11 mouse cellular contexts compared by ENCODE assay signal in the genomic region with DNA sequence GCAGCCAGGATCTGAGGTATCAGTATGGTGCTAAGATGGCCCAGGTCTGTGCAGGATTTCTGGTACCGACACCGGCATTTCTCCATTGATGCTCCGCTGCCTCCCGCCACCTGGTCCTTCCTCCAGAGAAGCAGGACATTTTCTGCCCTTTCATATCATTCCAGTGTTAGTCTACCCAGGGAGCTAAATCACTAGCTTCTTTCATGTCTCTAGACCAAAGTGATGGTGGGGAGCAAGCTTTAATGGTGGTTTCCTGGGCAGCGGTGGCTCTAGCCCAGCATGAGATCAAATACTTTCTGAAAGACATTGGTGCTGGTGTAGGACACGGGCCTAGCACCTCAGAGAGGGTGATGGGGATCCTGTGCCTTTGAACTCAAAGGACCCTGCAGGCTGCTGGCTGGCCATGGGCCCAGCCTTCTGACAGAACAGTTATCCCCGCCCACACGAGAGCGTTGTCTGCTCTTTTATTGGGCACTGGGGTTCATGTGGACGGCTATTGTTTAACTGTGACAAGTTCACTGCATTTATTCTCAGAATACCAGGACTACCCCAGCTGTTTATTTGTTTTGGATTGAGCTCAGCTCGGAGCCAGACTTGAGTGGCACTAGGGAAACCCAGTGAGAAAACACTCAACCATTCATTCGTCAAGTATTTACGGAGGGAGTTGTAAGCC. TPM values are rescaled to one million over a fixed set of nuclear protein-coding genes. Genes with fewer than 3 reads are reported as not detected.
DNase-seq lines count a peak whose midpoint lies in the region; ATAC-seq and TF ChIP-seq lines count a peak whose summit lies in the region.
"Had no signal": no experiment of that assay in that cellular context is flagged by ENCODE, and none has a peak within 500 bp of the region (broad histone marks: within the 10 kb centered on the region; RNA-seq: fewer than 3 reads in every experiment).

No protein-coding gene starts in this region.

- ATAC-seq in neural tube, embryonic 11.5 days (ENCODE audit: insufficient read depth, low FRiP score, low TSS enrichment), result no peak; the same call in 1 of the 2 replicates
- ATAC-seq in limb, embryonic 13.5 days (ENCODE audit: low FRiP score, low read depth), result peak; percentile 24; the same call in 1 of the 2 replicates

- no peak for TF ChIP-seq POLR2A in olfactory bulb, adult 2 months (IDR thresholded peaks at IDR 0.05; ENCODE audit: insufficient read depth, low read depth, low read length)

- H3K27me3 ChIP-seq in neural tube, embryonic 11.5 days (ENCODE audit: control insufficient read depth, insufficient read depth, low read length), result no peaks in the 10 kb centered on the region
- H3K27me3 ChIP-seq in limb, embryonic 13.5 days, result no peaks in the 10 kb centered on the region
- H3K27me3 ChIP-seq: limb, embryonic 12.5 days had no signal

- DNase-seq in cerebellum, adult 8-10 months, result peak; percentile 10
- DNase-seq in cerebellum, postnatal 14 days, result no peak
- peak; percentile 26 for DNase-seq in neural tube, embryonic 11.5 days (ENCODE audit: low spot score)
- no peak for DNase-seq in neural tube, embryonic 10.5 days (ENCODE audit: extremely low spot score, low spot score)
- no peak for DNase-seq in adrenal gland, postnatal 25 days
- DNase-seq in urinary bladder, postnatal 14 days (ENCODE audit: low spot score), result no peak
- DNase-seq: adrenal gland, adult 2 months; right cerebral cortex, postnatal 25 days had no signal

- TF ChIP-seq CTCF in olfactory bulb, adult 2 months (IDR thresholded peaks at IDR 0.05; ENCODE audit: insufficient read depth, low read depth, low read length), result no peak

- H3K27ac ChIP-seq in neural tube, embryonic 11.5 days (ENCODE audit: low read depth, low read length), result no peak overlapping the region
- no peak overlapping the region for H3K27ac ChIP-seq in limb, embryonic 13.5 days
- H3K27ac ChIP-seq in olfactory bulb, adult 2 months (ENCODE audit: insufficient read depth, low read depth, low read length), result peak overlapping the region; percentile 6
- H3K27ac ChIP-seq: limb, embryonic 12.5 days had no signal

- H3K4me2 ChIP-seq in neural tube, embryonic 11.5 days (ENCODE audit: low read depth), result no peak overlapping the region
- H3K4me2 ChIP-seq in limb, embryonic 13.5 days (replicated peaks), result no peak overlapping the region
- H3K4me2 ChIP-seq: limb, embryonic 12.5 days had no signal

- no peaks in the 10 kb centered on the region for H3K36me3 ChIP-seq in neural tube, embryonic 11.5 days (ENCODE audit: control insufficient read depth, insufficient read depth, low read length)
- H3K36me3 ChIP-seq in limb, embryonic 13.5 days, result peaks cover 9% of the 10 kb centered on the region
- H3K36me3 ChIP-seq: limb, embryonic 12.5 days had no signal

- H3K9me3 ChIP-seq in neural tube, embryonic 11.5 days (ENCODE audit: control insufficient read depth, low read length), result no peaks in the 10 kb centered on the region
- no peaks in the 10 kb centered on the region for H3K9me3 ChIP-seq in limb, embryonic 13.5 days
- H3K9me3 ChIP-seq: limb, embryonic 12.5 days had no signal

- 54% methylated on average over 13 of the region's 13 CpGs for WGBS in neural tube, embryonic 11.5 days
- WGBS in limb, embryonic 13.5 days, result 49% methylated on average over 13 of the region's 13 CpGs
- WGBS in olfactory bulb, adult 2 months, result 30% methylated on average over 13 of the region's 13 CpGs

- H3K4me3 ChIP-seq in neural tube, embryonic 11.5 days (ENCODE audit: low read depth, low read length), result no peak overlapping the region
- H3K4me3 ChIP-seq in limb, embryonic 13.5 days, result no peak overlapping the region
- H3K4me3 ChIP-seq in olfactory bulb, adult 2 months (ENCODE audit: insufficient read depth, low read depth, low read length), result no peak overlapping the region
- H3K4me3 ChIP-seq: limb, embryonic 12.5 days had no signal

- no peak overlapping the region for H3K9ac ChIP-seq in neural tube, embryonic 11.5 days (ENCODE audit: low read length)
- H3K9ac ChIP-seq in limb, embryonic 13.5 days, result no peak overlapping the region
- H3K9ac ChIP-seq: limb, embryonic 12.5 days had no signal

- H3K4me1 ChIP-seq in neural tube, embryonic 11.5 days (ENCODE audit: control insufficient read depth, insufficient read depth, low read length), result no peaks in the 10 kb centered on the region
- peaks cover 13% of the 10 kb centered on the region for H3K4me1 ChIP-seq in limb, embryonic 13.5 days
- peaks cover 50% of the 10 kb centered on the region for H3K4me1 ChIP-seq in olfactory bulb, adult 2 months (ENCODE audit: control insufficient read depth, insufficient read depth, low read length)

RNA-seq across cellular contexts. Expression of gene Sirpa, which starts 31.7 kb away (rescaled TPM):
- polyA plus RNA-seq in neural tube, embryonic 11.5 days (2014; fragmentation: Nextera tagmentation; extraction: Ambion mirVana), result 18.9 TPM in 2 replicates
- 20.1 and 21.2 TPM in 2 replicates for polyA plus RNA-seq in limb, embryonic 13.5 days (2015; fragmentation: Nextera tagmentation; extraction: Ambion mirVana)
- not detected in 2 replicates for polyA plus RNA-seq in olfactory bulb, adult 2 months (2012; ENCODE audit: insufficient read depth, insufficient read length, low replicate concordance, missing spikeins)
- total RNA-seq in adrenal gland, postnatal 25 days (2021), result 46.7 and 58.4 TPM in 2 replicates

Comparison
In these comparisons a context has a peak if more than half of its experiments do, and no peak if none do; other contexts are left out.
1. DNase-seq: peak in cerebellum, adult 8-10 months (single experiment) and neural tube, embryonic 11.5 days (single experiment); none in cerebellum, postnatal 14 days (0 of 2), neural tube, embryonic 10.5 days (single experiment), adrenal gland, postnatal 25 days (single experiment) and urinary bladder, postnatal 14 days (single experiment).